ENCODE assay signal across 7 mouse cellular contexts in the genomic region with DNA sequence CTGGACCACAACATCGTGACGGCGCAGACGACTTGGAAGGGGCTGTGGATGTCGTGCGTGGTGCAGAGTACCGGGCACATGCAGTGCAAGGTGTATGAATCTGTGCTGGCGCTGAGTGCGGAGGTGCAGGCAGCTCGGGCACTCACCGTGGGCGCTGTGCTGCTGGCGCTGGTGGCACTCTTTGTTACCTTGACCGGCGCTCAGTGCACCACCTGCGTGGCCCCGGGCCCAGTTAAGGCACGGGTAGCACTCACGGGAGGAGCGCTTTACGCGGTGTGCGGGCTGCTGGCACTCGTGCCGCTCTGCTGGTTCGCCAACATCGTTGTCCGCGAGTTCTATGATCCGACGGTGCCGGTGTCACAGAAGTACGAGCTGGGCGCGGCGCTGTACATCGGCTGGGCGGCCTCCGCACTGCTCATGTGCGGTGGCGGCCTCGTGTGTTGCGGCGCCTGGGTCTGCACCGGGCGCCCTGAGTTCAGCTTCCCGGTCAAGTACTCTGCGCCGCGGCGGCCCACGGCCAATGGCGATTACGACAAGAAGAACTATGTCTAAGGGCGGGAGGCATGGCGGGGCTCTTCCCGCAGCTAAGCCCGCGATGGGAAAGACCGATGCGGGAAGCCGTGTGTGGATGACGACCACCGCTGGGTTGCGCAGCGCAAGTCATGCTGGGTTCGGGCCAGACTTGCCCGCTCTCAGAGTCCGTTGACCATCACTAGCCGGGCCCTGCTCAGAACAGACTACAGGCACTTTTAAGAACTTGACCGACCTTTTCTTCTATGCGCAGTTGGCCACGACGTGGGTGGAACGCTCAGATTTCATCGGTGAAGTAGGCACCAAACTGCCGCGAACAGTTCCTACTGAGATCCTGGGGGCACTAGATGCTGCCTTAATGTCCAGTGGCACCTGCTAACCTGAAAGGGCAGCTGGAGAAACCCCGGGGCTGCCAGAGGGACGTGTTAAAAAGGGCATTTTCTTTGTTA. TPM values are rescaled to one million over a fixed set of nuclear protein-coding genes. Genes with fewer than 3 reads are reported as not detected.
DNase-seq lines count a peak whose midpoint lies in the region; ATAC-seq lines count a peak whose summit lies in the region.

No protein-coding gene starts in this region.

- peaks cover 64% of the 10 kb centered on the region for H3K27me3 ChIP-seq in limb, embryonic 10.5 days (ENCODE audit: low read depth, poor library complexity, severe bottlenecking)
- peaks cover 34% of the 10 kb centered on the region for H3K27me3 ChIP-seq in midbrain, embryonic 16.5 days (ENCODE audit: control insufficient read depth, insufficient read depth, low read depth, low read length)

- 3% methylated on average over 80 of the region's 80 CpGs for WGBS in limb, embryonic 10.5 days
- WGBS in midbrain, embryonic 16.5 days, result 3% methylated on average over 80 of the region's 80 CpGs

- H3K4me2 ChIP-seq in midbrain, embryonic 16.5 days (ENCODE audit: low read length), result peak overlapping the region; percentile 73

- peaks cover 34% of the 10 kb centered on the region for H3K36me3 ChIP-seq in limb, embryonic 10.5 days
- no peaks in the 10 kb centered on the region for H3K36me3 ChIP-seq in midbrain, embryonic 16.5 days (ENCODE audit: control insufficient read depth, insufficient read depth, low read length)

- H3K4me1 ChIP-seq in limb, embryonic 10.5 days, result peaks cover 21% of the 10 kb centered on the region
- H3K4me1 ChIP-seq in midbrain, embryonic 16.5 days (ENCODE audit: control insufficient read depth, insufficient read depth, low read length), result 0 out of 2 replicates have a peak, but pooled peaks cover 2% of the 10 kb centered on the region

- peak overlapping the region; percentile 51 for H3K4me3 ChIP-seq in limb, embryonic 10.5 days
- peak overlapping the region; percentile 46 for H3K4me3 ChIP-seq in midbrain, embryonic 16.5 days (ENCODE audit: low read depth, low read length)

- DNase-seq in ES-CJ7 (ENCODE audit: low read depth, low spot score), result peak; percentile 22
- peak; percentile 43 for DNase-seq in WW6 (ENCODE audit: low read depth, low spot score)
- peak; percentile 57 for DNase-seq in limb, embryonic 10.5 days (ENCODE audit: low spot score)
- DNase-seq in thymus, postnatal 10 days (ENCODE audit: low spot score in 2 of 2), result no peak
- no peak for DNase-seq in layer of hippocampus, adult 18-20 months (ENCODE audit: low spot score in 2 of 2)

- peak overlapping the region; percentile 42; the same call in 1 of the 2 replicates for H3K9ac ChIP-seq in midbrain, embryonic 16.5 days (ENCODE audit: low read depth, low read length)

- peak; percentile 47 for ATAC-seq in granulocyte monocyte progenitor cell, adult 5-6 weeks (replicated peaks; ENCODE audit: poor library complexity, severe bottlenecking)
- peak; percentile 70 for ATAC-seq in midbrain, embryonic 16.5 days

- no peaks in the 10 kb centered on the region for H3K9me3 ChIP-seq in limb, embryonic 10.5 days (replicated peaks)
- no peaks in the 10 kb centered on the region for H3K9me3 ChIP-seq in midbrain, embryonic 16.5 days (replicated peaks; ENCODE audit: control insufficient read depth, low read length, poor library complexity, severe bottlenecking)

- H3K27ac ChIP-seq in limb, embryonic 10.5 days, result peak overlapping the region; percentile 66
- 0 out of 2 replicates have a peak overlapping the region, but pooled peaks have one; percentile 5 for H3K27ac ChIP-seq in midbrain, embryonic 16.5 days (ENCODE audit: low read length)

RNA-seq across cellular contexts. Expression of gene Cldn5, which starts 0.7 kb away (rescaled TPM):
- not detected in 2 replicates for total RNA-seq in granulocyte monocyte progenitor cell, adult 5-6 weeks (2014; fragmentation: Nextera tagmentation)
- total RNA-seq in granulocyte monocyte progenitor cell, adult 5-6 weeks (2017), result not detected in 2 replicates
- polyA plus RNA-seq in limb, embryonic 10.5 days (2016; fragmentation: Nextera tagmentation; extraction: Ambion mirVana), result 18.7 and 21.4 TPM in 2 replicates
- polyA plus RNA-seq in midbrain, embryonic 16.5 days (2015; fragmentation: Nextera tagmentation; extraction: Ambion mirVana), result 104 and 105 TPM in 2 replicates
- 10 to 100 TPM; 33.2 to 44.5 TPM for total RNA-seq in layer of hippocampus, adult 18-20 months (2021)

RNA-seq across cellular contexts. Expression of gene Ufd1, which starts 34.2 kb away (rescaled TPM):
- 56.5 and 56.9 TPM in 2 replicates for total RNA-seq in granulocyte monocyte progenitor cell, adult 5-6 weeks (2014; fragmentation: Nextera tagmentation)
- total RNA-seq in granulocyte monocyte progenitor cell, adult 5-6 weeks (2017), result 48.3 and 61.8 TPM in 2 replicates
- 99.3 and 118 TPM in 2 replicates for polyA plus RNA-seq in limb, embryonic 10.5 days (2016; fragmentation: Nextera tagmentation; extraction: Ambion mirVana)
- 106 and 107 TPM in 2 replicates for polyA plus RNA-seq in midbrain, embryonic 16.5 days (2015; fragmentation: Nextera tagmentation; extraction: Ambion mirVana)
- total RNA-seq in layer of hippocampus, adult 18-20 months (2021), result 10 to 100 TPM; 97.5 to 98.3 TPM

RNA-seq across cellular contexts. Expression of gene Cdc45, which starts 34.4 kb away (rescaled TPM):
- 73.9 and 90.3 TPM in 2 replicates for total RNA-seq in granulocyte monocyte progenitor cell, adult 5-6 weeks (2014; fragmentation: Nextera tagmentation)
- 96.0 and 110 TPM in 2 replicates for total RNA-seq in granulocyte monocyte progenitor cell, adult 5-6 weeks (2017)
- polyA plus RNA-seq in limb, embryonic 10.5 days (2016; fragmentation: Nextera tagmentation; extraction: Ambion mirVana), result 82.9 and 88.0 TPM in 2 replicates
- polyA plus RNA-seq in midbrain, embryonic 16.5 days (2015; fragmentation: Nextera tagmentation; extraction: Ambion mirVana), result 4.4 and 6.1 TPM in 2 replicates
- 1 to 10 TPM; 2.0 to 2.2 TPM for total RNA-seq in layer of hippocampus, adult 18-20 months (2021)

RNA-seq across cellular contexts. Expression of gene 2510002D24Rik, which starts 59.0 kb away (rescaled TPM):
- total RNA-seq in granulocyte monocyte progenitor cell, adult 5-6 weeks (2014; fragmentation: Nextera tagmentation), result 14.4 and 20.7 TPM in 2 replicates
- 22.0 and 25.5 TPM in 2 replicates for total RNA-seq in granulocyte monocyte progenitor cell, adult 5-6 weeks (2017)
- polyA plus RNA-seq in limb, embryonic 10.5 days (2016; fragmentation: Nextera tagmentation; extraction: Ambion mirVana), result 35.9 and 39.8 TPM in 2 replicates
- polyA plus RNA-seq in midbrain, embryonic 16.5 days (2015; fragmentation: Nextera tagmentation; extraction: Ambion mirVana), result 45.8 and 50.3 TPM in 2 replicates
- 10 to 100 TPM; 24.7 to 27.8 TPM for total RNA-seq in layer of hippocampus, adult 18-20 months (2021)

RNA-seq across cellular contexts. Expression of gene Gm28539, which starts 59.0 kb away (rescaled TPM):
- 2.4 and 12.6 TPM in 2 replicates for total RNA-seq in granulocyte monocyte progenitor cell, adult 5-6 weeks (2014; fragmentation: Nextera tagmentation)
- 2.9 TPM in 1 of 2 replicates, not detected in the other for total RNA-seq in granulocyte monocyte progenitor cell, adult 5-6 weeks (2017)
- polyA plus RNA-seq in limb, embryonic 10.5 days (2016; fragmentation: Nextera tagmentation; extraction: Ambion mirVana), result not detected in 2 replicates
- polyA plus RNA-seq in midbrain, embryonic 16.5 days (2015; fragmentation: Nextera tagmentation; extraction: Ambion mirVana), result not detected in 2 replicates
- total RNA-seq in layer of hippocampus, adult 18-20 months (2021), result 1 to 10 TPM; 6.6 to 7.2 TPM

Comparison
In these comparisons a context has a peak if more than half of its experiments do, and no peak if none do; other contexts are left out.
1. DNase-seq: peak in ES-CJ7 (single experiment), WW6 (single experiment) and limb, embryonic 10.5 days (single experiment); none in thymus, postnatal 10 days (0 of 2) and layer of hippocampus, adult 18-20 months (0 of 2).
2. RNA of gene Cldn5, which starts 0.7 kb away (total RNA-seq): 33.2 to 44.5 TPM in layer of hippocampus, adult 18-20 months; not detected in granulocyte monocyte progenitor cell, adult 5-6 weeks; every median in the first group is over 10 times any median in the second.
3. RNA of gene Cdc45, which starts 34.4 kb away (total RNA-seq): 73.9 to 110 TPM in granulocyte monocyte progenitor cell, adult 5-6 weeks; 2.0 to 2.2 TPM in layer of hippocampus, adult 18-20 months; every median in the first group is over 10 times any median in the second.